Mouse (Mus musculus) frontal cortex, postnatal 36 days (tissue): ENCODE data around the gene Hoxd8.

Experiments used
- DNase-seq, 2 experiments: peaks; one replicate each; pipeline ENCODE4 v3.0.0; 2022; ENCODE audit warnings: low spot score in 2 of 2

Hoxd8 gene

GRCm38 (mm10) chr2:74704393-74704998 lies at the start of gene Hoxd8:
Hoxd8 (plus strand) TSS chr2:74704615.
- no peak for DNase-seq

GRCm38 (mm10) chr2:74654743-74655419 lies 49.5 kb upstream of the Hoxd8 start:
- DNase-seq: no peak

GRCm38 (mm10) chr2:74655420-74655781 lies 49.0 kb upstream of the Hoxd8 start:
- no peak for DNase-seq

GRCm38 (mm10) chr2:74655821-74656631 lies 48.4 kb upstream of the Hoxd8 start:
- DNase-seq: no peak

GRCm38 (mm10) chr2:74656632-74657021 lies 47.8 kb upstream of the Hoxd8 start:
- no peak for DNase-seq

- no peak for DNase-seq
These were observed 47.0 kb upstream of the Hoxd8 start for GRCm38 (mm10) chr2:74657251-74658023.

GRCm38 (mm10) chr2:74658024-74658666 lies 46.3 kb upstream of the Hoxd8 start:
- DNase-seq: no peak

GRCm38 (mm10) chr2:74658667-74659371 lies 45.6 kb upstream of the Hoxd8 start:
- no peak for DNase-seq

- DNase-seq: no peak
These were observed 44.9 kb upstream of the Hoxd8 start, which contains the start of gene Evx2 for GRCm38 (mm10) chr2:74659507-74660005. Evx2 (minus strand) TSS chr2:74659557.

GRCm38 (mm10) chr2:74660421-74661375 lies 43.7 kb upstream of the Hoxd8 start:
- no peak for DNase-seq

GRCm38 (mm10) chr2:74661685-74662084 lies 42.7 kb upstream of the Hoxd8 start:
- no peak for DNase-seq

- peak in 1 of 2 experiments; percentile 69 for DNase-seq
These were observed 41.0 kb upstream of the Hoxd8 start for GRCm38 (mm10) chr2:74663291-74663925.

GRCm38 (mm10) chr2:74666411-74666810 lies 38.0 kb upstream of the Hoxd8 start:
- no peak for DNase-seq

- no peak for DNase-seq
These were observed 37.1 kb upstream of the Hoxd8 start for GRCm38 (mm10) chr2:74667191-74667841.

GRCm38 (mm10) chr2:74667842-74668357 lies 36.5 kb upstream of the Hoxd8 start, which contains the start of gene Hoxd13:
Hoxd13 (plus strand) TSS chr2:74668310.
- no peak for DNase-seq

- DNase-seq: no peak
These were observed 35.8 kb upstream of the Hoxd8 start for GRCm38 (mm10) chr2:74668370-74669229.

- no peak for DNase-seq
These were observed 35.2 kb upstream of the Hoxd8 start for GRCm38 (mm10) chr2:74669230-74669578.
